Mouse (Mus musculus): Measurements from ENCODE around the gene Abcb1a.
"Not testable (repeated sequence)": the region's sequence is repeated elsewhere in the genome, so short reads cannot be mapped to it uniquely, and the experiment has no call there.

The Abcb1a gene

DNA sequence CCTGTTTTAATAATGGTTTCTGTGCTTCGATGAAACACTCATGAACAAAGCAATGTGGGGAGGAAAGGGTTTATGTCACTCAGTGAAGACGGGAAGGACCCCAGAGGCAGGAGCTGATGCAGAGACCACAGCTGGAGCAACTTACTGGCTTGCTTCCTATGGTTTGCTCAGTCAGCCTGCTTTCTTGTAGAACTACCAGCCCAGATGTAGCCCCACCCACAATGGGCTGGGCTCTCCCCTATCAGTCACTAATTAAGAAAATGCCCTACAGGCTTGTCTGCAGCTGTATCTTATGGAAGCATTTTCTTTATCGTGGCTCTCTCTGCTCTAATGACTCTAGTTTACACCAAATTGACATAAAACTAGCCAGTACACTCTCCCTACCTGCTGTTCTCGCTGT is 67.9 kb downstream of the Abcb1a start:
- DNase-seq (ENCODE audit: low spot score in 2 of 2), result no peak

DNA sequence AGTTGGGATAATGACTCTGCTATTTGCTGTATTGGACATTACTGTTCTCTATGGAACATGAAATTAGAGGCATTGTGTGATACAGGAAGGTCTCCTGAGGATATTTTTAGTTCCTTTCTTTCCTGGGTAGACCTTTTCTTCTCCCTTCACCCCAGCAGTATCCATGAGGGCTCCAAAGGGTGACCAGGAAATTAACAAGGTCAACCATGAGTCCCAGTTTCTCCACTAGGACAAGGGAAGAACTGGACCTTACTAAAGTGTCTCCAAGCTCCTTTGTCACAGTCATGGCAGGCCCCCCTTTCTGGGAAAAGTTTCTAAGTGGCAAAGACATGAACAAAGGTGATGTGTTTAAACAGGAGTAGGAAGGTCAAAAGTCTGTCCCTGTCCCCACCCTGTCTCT is 72.8 kb downstream of the Abcb1a start:
- DNase-seq (ENCODE audit: low spot score in 2 of 2), result no peak

DNA sequence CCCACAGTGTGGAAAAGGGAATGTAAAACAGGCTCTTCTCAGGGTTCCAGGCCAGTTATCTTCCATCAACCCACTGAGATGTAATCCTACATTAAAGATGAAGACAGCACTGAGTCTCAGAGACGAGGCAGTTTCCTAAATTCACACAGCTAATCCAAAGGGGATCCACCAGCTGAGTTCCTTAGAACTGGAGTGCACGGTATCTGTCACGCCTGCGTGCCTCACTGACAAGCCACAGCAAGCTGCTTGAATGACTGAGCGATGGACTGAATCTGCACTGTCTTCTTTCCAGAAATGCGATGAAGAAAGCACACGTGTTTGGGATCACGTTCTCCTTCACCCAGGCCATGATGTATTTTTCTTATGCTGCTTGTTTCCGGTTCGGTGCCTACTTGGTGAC is 73.4 kb downstream of the Abcb1a start:
- not testable (repeated sequence) for DNase-seq (ENCODE audit: low spot score in 2 of 2)

DNA sequence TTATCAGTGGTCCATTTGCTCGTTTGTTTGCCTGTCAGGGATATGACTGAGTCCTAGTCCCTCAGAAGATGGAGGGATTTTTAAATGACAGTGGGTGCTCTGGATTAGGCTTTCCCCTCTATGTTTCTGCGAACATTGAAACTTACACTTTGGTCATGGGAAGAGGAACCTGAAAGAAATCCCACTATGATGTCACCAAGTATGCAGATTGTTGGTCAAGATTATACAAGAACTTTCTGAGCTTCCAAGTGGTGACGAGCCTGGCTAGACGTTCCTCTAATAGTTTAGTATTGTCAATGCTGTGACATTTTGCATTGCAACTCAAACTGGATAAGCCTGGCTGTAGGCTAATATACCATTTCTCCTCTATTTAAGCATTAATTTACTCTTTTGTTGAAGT is 76.5 kb downstream of the Abcb1a start:
- no peak for DNase-seq (ENCODE audit: low spot score in 2 of 2)

GRCm38 (mm10) chr5:8737062-8737461 is 77.2 kb downstream of the Abcb1a start:
- DNase-seq (ENCODE audit: low spot score in 2 of 2), result no peak

DNA sequence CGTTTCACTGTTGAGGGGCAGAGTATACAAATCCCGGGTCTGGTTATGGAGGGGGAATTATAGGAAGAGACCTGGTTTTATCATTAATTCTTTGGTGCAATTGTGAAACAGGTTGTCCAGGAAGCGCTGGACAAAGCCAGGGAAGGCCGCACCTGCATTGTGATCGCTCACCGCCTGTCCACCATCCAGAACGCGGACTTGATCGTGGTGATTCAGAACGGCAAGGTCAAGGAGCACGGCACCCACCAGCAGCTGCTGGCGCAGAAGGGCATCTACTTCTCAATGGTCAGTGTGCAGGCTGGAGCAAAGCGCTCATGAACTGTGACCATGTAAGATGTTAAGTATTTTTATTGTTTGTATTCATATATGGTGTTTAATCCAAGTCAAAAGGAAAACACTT is 87.4 kb downstream of the Abcb1a start:
- DNase-seq (ENCODE audit: low spot score in 2 of 2), result not testable (repeated sequence)

- no peak for DNase-seq (ENCODE audit: low spot score in 2 of 2)
Measured at GRCm38 (mm10) chr5:8772866-8773265, 113.0 kb downstream of the Abcb1a start.

DNA sequence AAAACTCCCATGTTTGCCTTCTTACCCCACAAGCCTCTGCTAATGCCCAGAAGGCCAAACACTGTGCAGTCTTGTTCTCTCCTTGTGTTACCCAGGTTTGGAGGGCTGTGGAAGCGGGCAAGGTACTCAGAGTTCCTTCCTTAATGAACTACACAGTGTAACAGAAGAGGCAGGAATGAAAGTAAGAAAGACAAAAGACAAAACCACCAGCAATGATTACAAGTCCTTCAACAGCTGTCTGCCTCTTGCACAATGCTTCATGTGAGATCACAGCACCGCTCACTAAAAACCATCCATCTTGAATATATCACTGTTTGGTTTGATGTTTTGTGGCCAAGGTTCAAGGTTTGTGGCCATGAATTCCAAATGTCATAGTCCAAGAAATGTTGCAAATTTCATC is 118.4 kb downstream of the Abcb1a start:
- no peak for DNase-seq (ENCODE audit: low spot score in 2 of 2)

- no peak for DNase-seq (ENCODE audit: low spot score in 2 of 2)
Measured at GRCm38 (mm10) chr5:8778751-8779150, 118.9 kb downstream of the Abcb1a start.

DNA sequence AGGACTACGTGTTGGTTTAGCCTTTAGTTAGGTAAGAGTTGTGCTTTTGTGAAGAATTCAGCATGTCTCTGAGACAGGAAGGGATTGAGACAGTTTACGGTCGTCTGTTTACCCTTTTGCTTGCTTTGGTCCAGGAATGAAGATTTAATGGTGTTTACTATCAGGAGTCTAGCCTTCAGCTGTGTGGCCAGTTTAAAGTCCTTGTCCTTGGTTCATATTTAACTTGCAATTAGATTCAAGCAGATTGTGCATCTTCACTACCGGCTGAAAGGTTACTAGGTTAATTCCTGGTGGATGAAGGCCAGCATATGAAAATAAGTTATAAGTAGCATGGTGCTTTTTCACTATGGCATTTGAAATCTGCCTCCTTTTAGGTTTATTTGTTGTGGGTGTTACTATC is 132.4 kb downstream of the Abcb1a start:
- DNase-seq (ENCODE audit: low spot score in 2 of 2), result no peak
